Mouse (Mus musculus): ENCODE results near the gene Sh3bgr.

The Sh3bgr gene

DNA sequence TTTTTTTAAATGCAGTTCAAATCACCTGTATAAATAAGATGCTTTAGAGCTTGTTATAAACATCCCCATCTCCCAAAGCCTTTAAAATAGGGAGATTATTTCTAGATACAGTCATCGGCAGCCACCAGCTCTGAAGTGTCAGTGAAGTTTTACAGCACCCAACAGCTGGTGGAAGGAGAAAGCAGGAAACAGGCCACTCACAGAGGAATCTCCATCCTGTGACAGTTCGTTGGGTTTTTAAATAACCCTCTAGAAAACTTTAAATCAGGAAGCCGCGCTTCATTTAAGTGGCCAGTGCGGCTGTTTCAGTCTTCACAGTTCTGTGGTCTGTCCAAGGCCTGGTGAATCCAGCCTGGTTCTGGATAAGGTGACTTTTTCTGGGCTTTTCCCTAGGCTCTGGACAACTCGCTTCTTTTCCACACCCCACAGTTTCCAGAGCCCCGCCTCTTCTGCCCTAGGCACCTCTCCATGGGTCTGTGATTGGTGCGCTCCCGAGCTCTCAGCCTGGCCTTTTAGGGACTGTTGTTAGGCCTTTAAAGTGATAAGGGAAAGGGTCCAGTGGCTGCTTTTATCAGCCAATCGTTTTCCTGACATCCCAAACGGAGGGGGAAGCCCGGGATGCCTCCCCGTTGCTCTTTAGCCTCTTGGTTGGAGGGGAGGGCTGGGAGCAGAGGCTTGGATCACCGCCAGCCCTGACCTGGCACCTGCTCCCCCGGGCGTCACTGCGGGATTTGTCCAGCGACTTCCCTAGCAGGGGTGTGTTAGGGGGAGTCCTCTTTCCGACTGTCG, at the start of gene Sh3bgr:
Gene Sh3bgr (plus strand): TSS at position 538 of the 789 bp plus-strand sequence.
- CTCF ChIA-PET: no interaction called here

DNA sequence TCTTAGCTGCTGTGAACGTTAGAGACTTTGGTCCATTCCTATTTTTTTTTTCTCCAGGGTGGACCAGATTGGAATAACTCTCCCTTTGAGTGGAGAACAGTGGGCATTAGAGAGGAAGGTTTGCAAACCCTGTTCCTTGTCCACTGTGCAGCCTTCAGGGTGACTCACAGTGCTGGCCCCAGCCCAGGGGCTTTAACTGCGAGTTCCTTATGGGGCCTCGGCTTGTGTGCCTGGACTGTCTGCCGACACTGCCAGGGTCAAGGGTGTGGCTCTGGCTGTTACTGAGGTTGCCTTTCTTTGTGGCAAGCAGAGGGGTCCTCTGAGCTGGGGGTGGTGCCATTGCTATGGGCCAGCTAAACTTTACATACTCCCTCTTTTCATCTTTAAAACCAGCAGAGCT, 49.3 kb upstream of the Sh3bgr start:
- CTCF ChIA-PET: interaction anchor here (1.0 kb wide), 1 partner anchor 120 kb away, joined by 3 read pairs; no protein-coding TSS in a partner anchor

DNA sequence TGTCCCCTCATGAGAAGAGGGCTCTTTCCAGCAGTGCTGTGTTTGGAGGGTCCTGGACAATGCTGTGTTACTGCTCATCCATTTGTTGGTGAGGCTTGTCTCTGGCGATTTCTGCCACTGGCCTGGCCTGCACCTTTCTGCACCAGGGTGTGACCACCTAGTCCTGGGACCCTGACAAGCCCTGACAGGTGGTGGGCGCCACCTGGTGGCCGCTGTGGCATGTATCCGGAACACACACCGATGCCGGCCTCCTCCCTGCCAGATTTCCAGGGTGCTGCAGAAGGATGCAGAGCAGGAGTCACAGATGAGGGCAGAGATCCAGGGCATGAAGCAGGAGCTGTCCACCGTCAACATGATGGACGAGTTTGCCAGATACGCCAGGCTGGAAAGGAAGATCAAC, 48.7 kb upstream of the Sh3bgr start:
- CTCF ChIA-PET: interaction anchor here (0.5 to 1.0 kb wide), 2 partner anchors 121 to 213 kb away, joined by 3 to 4 read pairs; no protein-coding TSS in a partner anchor

DNA sequence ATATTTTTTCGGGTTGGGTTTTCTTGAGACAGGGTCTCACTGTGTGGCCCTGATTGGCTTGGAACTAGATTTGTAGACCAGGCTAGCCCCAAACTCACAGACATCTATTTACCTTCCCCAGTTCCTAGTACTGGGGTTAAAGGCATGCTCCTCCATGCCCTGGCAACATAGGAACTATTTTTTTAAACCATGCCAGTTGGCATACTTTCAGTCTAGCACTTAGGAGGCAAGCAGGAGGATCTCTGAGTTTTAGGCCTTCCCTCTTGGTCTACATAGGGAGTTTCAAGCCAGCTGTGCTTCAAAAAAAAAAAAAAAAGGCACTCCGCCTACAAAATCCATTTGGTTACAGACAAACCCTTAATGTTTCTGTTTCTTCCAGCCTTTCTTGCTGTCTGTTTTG, 45.8 kb upstream of the Sh3bgr start:
- CTCF ChIA-PET: no interaction called here

DNA sequence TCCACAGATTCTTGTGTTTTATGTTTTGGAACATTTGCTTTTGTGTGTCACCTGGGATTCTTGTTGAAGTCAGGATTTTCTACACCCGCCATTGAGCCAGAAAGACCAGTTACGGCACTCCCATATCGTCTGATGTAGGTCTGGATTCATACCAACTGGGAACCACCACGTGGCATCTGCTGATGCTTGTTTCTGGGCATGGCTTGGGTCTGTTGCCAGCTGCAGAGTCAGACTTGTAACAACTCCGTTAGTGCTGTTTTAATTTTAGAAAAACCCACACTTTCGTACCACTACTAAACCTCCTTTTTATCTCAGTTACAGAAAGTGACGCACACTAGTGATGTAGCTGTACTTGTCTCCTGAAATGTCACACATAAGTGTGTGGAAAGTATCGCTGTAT, 44.2 kb upstream of the Sh3bgr start:
- CTCF ChIA-PET: no interaction called here

- CTCF ChIA-PET: interaction anchor here (0.6 to 0.7 kb wide), 2 partner anchors 103 to 509 kb away, joined by 3 read pairs; no protein-coding TSS in a partner anchor
Measured at GRCm38 (mm10) chr16:96157171-96157570, 43.1 kb upstream of the Sh3bgr start.

DNA sequence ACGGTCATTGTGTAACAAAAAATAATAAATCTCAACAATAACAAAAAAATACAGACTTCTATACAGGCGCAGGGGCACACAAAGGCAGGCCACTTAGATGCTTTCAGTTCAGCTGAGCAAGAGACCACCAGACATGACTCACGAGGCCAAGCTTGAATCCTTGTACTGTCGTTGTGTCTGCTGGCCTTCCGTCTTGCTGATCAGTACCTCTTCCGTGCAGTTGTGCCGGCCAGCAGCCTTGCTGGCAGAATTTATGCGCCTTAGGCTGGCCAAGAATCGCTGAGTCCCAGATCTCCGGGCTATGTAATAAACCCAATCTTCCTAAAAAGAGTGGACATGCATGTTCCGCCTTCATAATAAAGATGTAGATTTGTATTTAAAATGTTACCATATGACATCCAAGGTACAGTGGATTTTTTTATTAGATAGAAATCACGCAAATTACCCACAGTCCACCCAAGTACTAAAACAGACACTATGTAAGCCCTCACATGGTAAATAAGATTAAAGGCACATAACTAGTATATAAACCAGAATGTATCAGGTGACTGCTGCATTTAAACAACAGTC, 41.7 kb upstream of the Sh3bgr start:
- CTCF ChIA-PET: no interaction called here

DNA sequence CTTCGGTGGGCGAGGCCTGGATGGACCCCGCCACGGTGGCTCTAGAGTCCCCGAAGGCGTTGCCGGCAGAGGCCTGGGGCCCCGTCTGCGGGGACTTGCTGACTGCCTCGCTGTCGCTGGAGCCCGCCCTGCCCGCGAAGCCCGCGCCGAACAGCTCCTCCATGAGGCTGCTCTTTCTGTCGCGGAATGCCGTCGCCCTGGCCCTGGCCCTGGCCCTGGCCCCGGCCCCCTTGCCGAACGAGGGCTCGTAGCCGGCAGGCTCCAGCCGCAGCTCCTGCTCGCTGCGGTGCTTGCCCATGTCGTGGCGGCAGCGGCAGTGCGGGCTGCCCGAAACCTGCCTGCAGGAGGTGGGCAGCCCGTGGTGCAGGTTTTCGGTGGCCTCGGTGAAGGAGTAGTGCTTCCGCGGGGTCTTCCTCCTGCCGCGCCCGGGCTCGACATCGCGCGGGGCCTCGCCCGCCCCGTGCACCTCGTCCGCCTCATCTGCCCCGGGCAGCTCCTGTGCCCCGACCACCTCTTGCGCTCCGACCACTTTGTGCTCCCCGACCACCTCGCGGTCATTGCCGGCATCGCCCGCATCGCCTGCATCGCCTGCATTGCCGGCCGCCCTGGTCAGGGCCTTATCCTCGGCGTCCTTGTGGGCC, 41.0 kb upstream of the Sh3bgr start:
- CTCF ChIA-PET: interaction anchor here (0.6 kb wide), 1 partner anchor 71 kb away, joined by 9 read pairs; no protein-coding TSS in a partner anchor

DNA sequence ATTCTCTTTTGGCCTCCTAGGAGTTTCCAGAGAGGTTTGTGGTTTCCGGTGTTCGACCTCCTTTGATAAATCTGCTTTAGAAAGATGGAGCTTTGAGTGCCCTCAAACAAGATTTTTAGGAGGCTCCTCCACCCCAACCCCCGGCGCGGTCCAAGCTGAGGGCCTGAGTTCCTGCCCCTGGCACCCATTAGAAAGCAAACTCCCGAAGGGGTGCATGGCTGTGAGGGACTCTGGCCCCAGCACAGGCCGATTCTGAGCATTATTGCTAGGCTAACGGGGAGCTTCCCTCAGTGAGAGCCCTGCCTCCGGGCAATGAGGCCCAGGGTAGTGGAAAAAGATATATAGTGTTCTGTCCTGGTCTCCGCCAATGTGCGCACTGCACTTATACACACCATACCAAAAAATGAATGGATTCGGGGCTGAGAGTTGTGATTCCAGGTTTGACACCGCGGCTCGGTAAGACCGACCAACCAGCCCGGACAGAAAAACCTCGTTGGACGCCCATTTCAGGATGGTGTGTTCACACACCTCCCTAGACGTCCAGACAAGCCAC, 40.4 kb upstream of the Sh3bgr start:
- CTCF ChIA-PET: interaction anchor here (0.6 kb wide), 1 partner anchor 71 kb away, joined by 9 read pairs; no protein-coding TSS in a partner anchor

- CTCF ChIA-PET: no interaction called here
Measured at GRCm38 (mm10) chr16:96160927-96161326, 39.3 kb upstream of the Sh3bgr start.

DNA sequence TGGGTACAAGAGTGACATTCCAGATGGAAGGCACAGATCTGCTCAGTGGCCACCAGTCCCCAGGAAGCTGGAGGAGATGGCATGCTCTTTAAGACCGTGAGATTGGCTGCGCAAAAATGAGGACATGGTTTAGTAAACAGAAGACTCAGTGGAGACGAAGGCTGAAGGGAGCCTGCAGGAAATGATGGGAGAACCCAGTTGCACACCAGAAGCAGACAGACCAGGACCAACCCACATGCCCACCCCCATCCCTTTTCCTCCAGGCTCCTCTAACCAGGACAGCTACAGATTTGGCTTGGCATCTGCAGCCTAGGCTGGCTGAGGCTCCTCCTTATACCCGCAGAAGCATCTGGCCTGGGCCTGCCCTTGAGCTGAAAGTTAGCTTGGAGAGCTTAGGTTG, 38.9 kb upstream of the Sh3bgr start:
- CTCF ChIA-PET: interaction anchor here (0.6 kb wide), 1 partner anchor 12 kb away, joined by 4 read pairs; no protein-coding TSS in a partner anchor

- CTCF ChIA-PET: no interaction called here
Measured at GRCm38 (mm10) chr16:96165723-96166264, 34.5 kb upstream of the Sh3bgr start.

- CTCF ChIA-PET: no interaction called here
Measured at GRCm38 (mm10) chr16:96168837-96169236, 31.4 kb upstream of the Sh3bgr start.

- CTCF ChIA-PET: no interaction called here
Measured at GRCm38 (mm10) chr16:96173648-96174047, 26.6 kb upstream of the Sh3bgr start.

DNA sequence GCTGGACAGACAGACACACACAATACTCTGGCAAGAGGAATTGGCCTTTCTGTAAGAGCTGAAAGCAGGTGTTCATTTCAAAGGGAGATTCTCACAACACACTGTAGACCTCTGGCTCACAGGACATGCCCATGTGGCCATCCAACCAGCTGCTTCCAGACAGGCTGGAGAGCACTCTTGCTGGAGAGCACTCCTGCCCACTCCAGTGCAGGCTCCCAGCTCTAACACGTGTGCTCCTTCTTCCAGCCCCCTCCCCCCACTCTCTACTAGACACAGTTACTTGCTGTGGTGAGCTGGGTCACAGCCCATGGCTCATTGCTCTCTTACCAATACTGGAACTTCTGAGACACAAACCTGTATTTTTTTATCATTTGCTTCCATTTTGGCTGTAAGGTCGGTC, 24.9 kb upstream of the Sh3bgr start:
- CTCF ChIA-PET: no interaction called here

DNA sequence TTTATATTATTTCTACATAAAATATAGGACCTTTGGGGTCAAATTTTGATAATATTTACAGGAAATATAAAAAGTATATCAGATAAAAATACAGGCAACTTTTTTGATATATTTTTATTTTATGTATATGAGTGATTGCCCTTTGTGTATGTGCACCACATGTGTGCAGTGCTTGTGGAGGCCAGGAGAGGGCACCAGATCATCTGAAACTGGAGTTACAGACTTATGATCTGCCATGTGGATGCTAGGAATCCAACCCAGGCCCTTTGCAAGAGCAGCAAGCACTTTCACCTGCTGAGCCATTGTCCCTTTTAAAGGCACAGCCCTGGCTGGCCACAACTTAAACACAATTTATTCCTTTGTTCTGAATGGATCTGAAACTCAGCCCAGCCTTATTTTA, 21.1 kb upstream of the Sh3bgr start:
- CTCF ChIA-PET: no interaction called here

GRCm38 (mm10) chr16:96187619-96188018, 12.6 kb upstream of the Sh3bgr start:
- CTCF ChIA-PET: no interaction called here

DNA sequence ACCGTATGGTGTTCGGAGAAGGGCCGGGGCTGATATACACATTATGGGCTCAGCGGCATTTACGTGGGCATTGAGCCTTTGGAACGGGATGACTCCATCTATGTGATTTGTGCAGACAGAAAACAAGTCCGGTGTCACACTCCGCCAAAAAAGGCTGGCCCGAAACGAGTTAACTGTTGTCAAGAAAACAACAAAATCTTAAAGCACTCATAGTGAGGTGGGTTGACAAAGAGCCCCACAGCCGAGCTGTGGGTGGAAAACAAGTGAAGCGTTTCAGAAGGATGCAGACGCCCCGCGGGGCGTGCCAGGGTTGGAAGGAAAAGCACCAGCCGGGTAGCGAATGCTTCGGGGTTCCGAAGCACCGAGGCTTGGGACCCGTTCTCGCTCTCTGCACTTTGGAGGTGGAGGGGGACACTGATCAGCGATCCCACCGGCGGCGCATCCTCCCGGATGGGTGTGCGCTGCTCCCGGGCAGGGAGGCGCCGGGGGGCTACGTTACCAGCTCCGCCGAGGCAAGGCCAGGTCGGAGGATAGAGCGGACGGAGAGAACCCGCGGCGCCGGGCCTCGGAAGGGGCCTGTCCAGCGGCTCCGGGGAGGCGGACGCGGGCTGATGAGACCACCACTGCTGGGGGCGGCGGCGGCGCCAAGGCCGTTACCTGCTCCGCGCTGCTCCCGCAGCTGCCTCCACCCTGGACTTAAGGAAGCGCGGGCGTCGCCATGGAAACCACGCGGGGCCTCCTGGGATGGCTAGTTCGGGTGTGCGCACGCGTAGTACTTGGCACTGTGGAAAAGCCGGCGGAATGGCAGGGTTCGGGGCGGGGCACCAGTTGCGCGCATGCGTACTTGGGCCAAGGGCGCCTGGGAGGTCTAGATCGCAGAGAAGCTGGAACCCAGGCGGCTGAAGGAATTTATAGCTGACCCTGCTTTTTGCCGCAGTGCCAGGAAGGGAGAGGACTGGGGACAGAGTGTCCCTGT, 8.4 kb upstream of the Sh3bgr start, which contains the start of gene Lca5l:
Gene Lca5l (minus strand): TSS at position 741 of the 976 bp plus-strand sequence.
- CTCF ChIA-PET: no interaction called here

DNA sequence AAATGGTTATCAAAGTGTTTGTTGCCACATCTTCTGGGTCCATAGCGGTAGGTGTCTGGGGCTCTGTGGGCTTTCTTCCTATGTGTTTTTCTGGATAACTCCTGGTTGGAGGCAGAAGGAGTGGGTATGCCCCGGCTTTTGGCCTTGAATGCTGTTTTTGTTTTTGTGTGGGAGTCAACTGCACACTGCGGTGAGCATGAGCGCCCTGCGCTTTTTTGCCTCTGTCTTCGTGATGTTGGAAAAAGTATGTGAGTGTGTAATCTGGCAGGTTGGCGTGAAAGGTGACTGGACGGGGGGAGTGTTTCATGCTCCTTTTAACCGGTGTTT, 415 bp downstream of the Sh3bgr start:
- CTCF ChIA-PET: no interaction called here

GRCm38 (mm10) chr16:96201485-96202232, 1.4 kb downstream of the Sh3bgr start:
- CTCF ChIA-PET: no interaction called here
